Comparison of ENCODE assay signal across 8 mouse cellular contexts in genomic region chr4:62470598-62471051, GRCm38 (mm10). TPM values are rescaled to one million over a fixed set of nuclear protein-coding genes. Genes with fewer than 3 reads are reported as not detected.
DNase-seq lines count a peak whose midpoint lies in the region; ATAC-seq lines count a peak whose summit lies in the region.

Gene Wdr31 (minus strand): TSS chr4:62470896.

- intact Hi-C loops in heart, postnatal 10 days (cut with DNase I), result no loop called here

- H3K4me3 ChIP-seq in forebrain, embryonic 13.5 days, result peak within 1 kb of the TSS; percentile 66
- peak within 1 kb of the TSS; percentile 73 for H3K4me3 ChIP-seq in liver, embryonic 16.5 days (ENCODE audit: low read depth, low read length)
- H3K4me3 ChIP-seq in neural tube, embryonic 13.5 days, result peak within 1 kb of the TSS; percentile 63

- H3K9ac ChIP-seq in forebrain, embryonic 13.5 days, result peak within 1 kb of the TSS; percentile 71
- H3K9ac ChIP-seq in liver, embryonic 16.5 days (ENCODE audit: low read depth, low read length), result peak within 1 kb of the TSS; percentile 61
- peak within 1 kb of the TSS; percentile 74 for H3K9ac ChIP-seq in neural tube, embryonic 13.5 days

- H3K36me3 ChIP-seq in forebrain, embryonic 13.5 days (ENCODE audit: poor library complexity, severe bottlenecking), result no peaks in the 10 kb centered on the region
- H3K36me3 ChIP-seq in liver, embryonic 16.5 days (ENCODE audit: control insufficient read depth, insufficient read depth), result no peaks in the 10 kb centered on the region
- H3K36me3 ChIP-seq in neural tube, embryonic 13.5 days, result no peaks in the 10 kb centered on the region

- H3K27ac ChIP-seq in forebrain, embryonic 13.5 days, result no peak within 1 kb of the TSS
- no peak within 1 kb of the TSS for H3K27ac ChIP-seq in liver, embryonic 16.5 days (ENCODE audit: low read length)
- H3K27ac ChIP-seq in neural tube, embryonic 13.5 days (replicated peaks), result 0 out of 2 replicates have a peak within 1 kb of the TSS, but pooled peaks have one; percentile 28

- peaks cover 7% of the 10 kb centered on the region; the same call in 1 of the 2 replicates for H3K4me1 ChIP-seq in forebrain, embryonic 13.5 days
- peaks cover 5% of the 10 kb centered on the region for H3K4me1 ChIP-seq in liver, embryonic 16.5 days (ENCODE audit: control insufficient read depth, low read depth, low read length)
- H3K4me1 ChIP-seq in neural tube, embryonic 13.5 days (replicated peaks), result peaks cover 6% of the 10 kb centered on the region

- DNase-seq in ES-CJ7 (ENCODE audit: low read depth, low spot score), result peak; percentile 82
- DNase-seq in heart, postnatal 10 days, result peak; percentile 76 to 86
- DNase-seq in kidney, postnatal 4 days, result peak; percentile 86 to 90
- peak; percentile 65 for DNase-seq in telencephalon, adult 2 months (ENCODE audit: low read depth, low spot score)

- peak; percentile 90 for ATAC-seq in cerebellum, adult (ENCODE audit: insufficient number of reproducible peaks, low FRiP score, low TSS enrichment)
- ATAC-seq in forebrain, embryonic 13.5 days, result peak; percentile 98
- ATAC-seq in liver, embryonic 16.5 days (ENCODE audit: low read depth), result peak; percentile 93
- peak; percentile 90 for ATAC-seq in neural tube, embryonic 13.5 days (ENCODE audit: low read depth)

- H3K27me3 ChIP-seq in forebrain, embryonic 13.5 days, result no peaks in the 10 kb centered on the region
- H3K27me3 ChIP-seq in liver, embryonic 16.5 days (ENCODE audit: control insufficient read depth, insufficient read depth, low read depth, low read length), result no peaks in the 10 kb centered on the region
- 0 out of 2 replicates have a peak, but pooled peaks cover 9% of the 10 kb centered on the region for H3K27me3 ChIP-seq in neural tube, embryonic 13.5 days

- WGBS in forebrain, embryonic 13.5 days, result 1% methylated on average over 30 of the region's 30 CpGs
- under 1% methylated on average over 30 of the region's 30 CpGs for WGBS in liver, embryonic 16.5 days (ENCODE audit: insufficient replicate concordance)
- WGBS in neural tube, embryonic 13.5 days, result under 1% methylated on average over 30 of the region's 30 CpGs

- H3K4me2 ChIP-seq in forebrain, embryonic 13.5 days, result peak within 1 kb of the TSS; percentile 79
- H3K4me2 ChIP-seq in liver, embryonic 16.5 days (ENCODE audit: low read depth, low read length), result peak within 1 kb of the TSS; percentile 89
- H3K4me2 ChIP-seq in neural tube, embryonic 13.5 days, result peak within 1 kb of the TSS; percentile 78

- no peaks in the 10 kb centered on the region for H3K9me3 ChIP-seq in forebrain, embryonic 13.5 days (replicated peaks)
- no peaks in the 10 kb centered on the region for H3K9me3 ChIP-seq in liver, embryonic 16.5 days (replicated peaks; ENCODE audit: control insufficient read depth, low read length)
- no peaks in the 10 kb centered on the region for H3K9me3 ChIP-seq in neural tube, embryonic 13.5 days

RNA-seq across cellular contexts. Expression of gene Wdr31, which starts in this region (rescaled TPM):
- polyA plus RNA-seq in forebrain, embryonic 13.5 days (2015; fragmentation: Nextera tagmentation; extraction: Ambion mirVana), result 9.1 and 13.1 TPM in 2 replicates
- 1 to 10 TPM in 1 of 2 experiments, under 1 TPM in 1; 0.89 to 1.0 TPM for total RNA-seq in heart, postnatal 10 days (2021)
- polyA plus RNA-seq in liver, embryonic 16.5 days (2015; fragmentation: Nextera tagmentation; extraction: Ambion mirVana), result 0.48 and 0.70 TPM in 2 replicates
- 5.7 and 6.8 TPM in 2 replicates for polyA plus RNA-seq in neural tube, embryonic 13.5 days (2015; fragmentation: Nextera tagmentation; extraction: Ambion mirVana)

Comparison
In these comparisons a context has a peak if more than half of its experiments do, and no peak if none do; other contexts are left out.
1. Peak in ATAC-seq, H3K4me3 ChIP-seq, H3K9ac ChIP-seq and H3K4me2 ChIP-seq in liver, embryonic 16.5 days; RNA of the gene not detected or under 1 TPM.